Mouse (Mus musculus) heart, embryonic 13.5 days (tissue): ENCODE data around the gene Gm17267. TPM values are rescaled to one million over a fixed set of nuclear protein-coding genes. Genes with fewer than 3 reads are reported as not detected.
"Not testable (repeated sequence)": the region's sequence is repeated elsewhere in the genome, so short reads cannot be mapped to it uniquely, and the experiment has no call there.

ENCODE experiments used
- ATAC-seq: fragments of 200-750 bp; cut with Nextera tagmentation; 2 replicates; pipeline ENCODE4 v1.8.0; 2017; ENCODE audit warnings: moderate TSS enrichment; ENCODE audit not compliant: insufficient number of reproducible peaks, low FRiP score, low TSS enrichment; ENCODE audit errors: extremely low read depth
- H3K27ac ChIP-seq: fragments of 300-500 bp; sonication (generic); replicated peaks from 2 replicates; pipeline ENCODE4 v1.5.1; 2015; ENCODE audit warnings: moderate library complexity, mild to moderate bottlenecking, inconsistent platforms
- H3K27me3 ChIP-seq: fragments of 300-500 bp; sonication (generic); replicated peaks from 2 replicates; pipeline ENCODE4 v1.6.1; 2015; ENCODE audit warnings: mild to moderate bottlenecking, inconsistent platforms
- H3K36me3 ChIP-seq: fragments of 300-500 bp; sonication (generic); 2 replicates; pipeline ENCODE4 v1.6.1; 2015; ENCODE audit warnings: mild to moderate bottlenecking, inconsistent platforms
- H3K4me1 ChIP-seq: fragments of 300-500 bp; sonication (generic); 2 replicates; pipeline ENCODE4 v1.6.1; 2015; ENCODE audit warnings: inconsistent platforms
- H3K4me2 ChIP-seq: fragments of 300-500 bp; sonication (generic); 2 replicates; pipeline ENCODE4 v1.6.1; 2015; ENCODE audit warnings: inconsistent platforms, mild to moderate bottlenecking, moderate library complexity
- H3K4me3 ChIP-seq: fragments of 300-500 bp; sonication (generic); 2 replicates; pipeline ENCODE4 v1.5.1; 2015; ENCODE audit warnings: moderate library complexity, mild to moderate bottlenecking, inconsistent platforms
- H3K9ac ChIP-seq: fragments of 300-500 bp; sonication (generic); 2 replicates; pipeline ENCODE4 v1.6.1; 2015; ENCODE audit warnings: inconsistent platforms, mild to moderate bottlenecking, moderate library complexity
- H3K9me3 ChIP-seq: fragments of 300-500 bp; sonication (generic); 2 replicates; pipeline ENCODE4 v1.6.1; 2016; ENCODE audit warnings: inconsistent platforms
- WGBS: fragments of 180-500 bp; shearing (Covaris S2); methylation state at CpG from one replicate; pipeline ENCODE4 v1.1.7; 2015; ENCODE audit warnings: mixed read lengths; 5-methylcytosine and 5-hydroxymethylcytosine counted together
- polyA plus RNA-seq: library from polyadenylated mRNA; unstranded; fragments of >200 nt; fragmentation: Nextera tagmentation; extraction: Ambion mirVana; gene quantifications from 2 replicates; pipeline ENCODE4 v1.2.1, GENCODE M21; 2015

Gene Gm17267
- not detected in 2 replicates for polyA plus RNA-seq

DNA sequence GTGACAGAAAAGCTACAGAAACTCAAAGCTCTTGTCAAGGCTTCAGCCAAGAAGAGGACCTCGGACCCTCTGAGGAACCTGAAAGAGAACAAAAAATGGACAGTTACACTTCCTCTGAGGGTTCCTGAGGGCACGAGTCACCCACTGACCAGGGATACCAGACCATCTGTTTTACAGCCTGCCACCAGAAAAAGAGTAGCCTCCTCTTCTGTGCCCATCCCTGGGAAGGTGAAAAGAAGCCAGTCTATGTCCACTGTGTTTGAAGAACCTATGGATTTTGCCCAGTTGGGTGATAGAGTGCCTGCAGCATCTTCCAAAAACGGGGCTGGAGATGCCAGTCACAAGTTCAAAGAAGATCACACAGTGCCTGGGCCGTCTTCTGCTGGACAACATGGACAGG lies at the start of gene Gm17267:
Gene Gm17267, plus strand, starts transcription at position 301 of the 400 bp plus-strand sequence.
- not testable (repeated sequence) for ATAC-seq, H3K27me3 ChIP-seq, H3K36me3 ChIP-seq

More for the DNA sequence above, at the start of gene Gm17267:
- H3K4me3 ChIP-seq, H3K4me2 ChIP-seq, H3K4me1 ChIP-seq, H3K27ac ChIP-seq, H3K9ac ChIP-seq, H3K9me3 ChIP-seq: not testable (repeated sequence)
- no CpG with 5 or more reads among the region's 4 CpGs for WGBS
